Mouse (Mus musculus): ENCODE measurements around the gene Susd6. TPM values are rescaled to one million over a fixed set of nuclear protein-coding genes. Genes with fewer than 3 reads are reported as not detected.
"Not testable (repeated sequence)": the region's sequence is repeated elsewhere in the genome, so short reads cannot be mapped to it uniquely, and the experiment has no call there.

Gene Susd6
- total RNA-seq, 1 experiment: 49.5 TPM

DNA sequence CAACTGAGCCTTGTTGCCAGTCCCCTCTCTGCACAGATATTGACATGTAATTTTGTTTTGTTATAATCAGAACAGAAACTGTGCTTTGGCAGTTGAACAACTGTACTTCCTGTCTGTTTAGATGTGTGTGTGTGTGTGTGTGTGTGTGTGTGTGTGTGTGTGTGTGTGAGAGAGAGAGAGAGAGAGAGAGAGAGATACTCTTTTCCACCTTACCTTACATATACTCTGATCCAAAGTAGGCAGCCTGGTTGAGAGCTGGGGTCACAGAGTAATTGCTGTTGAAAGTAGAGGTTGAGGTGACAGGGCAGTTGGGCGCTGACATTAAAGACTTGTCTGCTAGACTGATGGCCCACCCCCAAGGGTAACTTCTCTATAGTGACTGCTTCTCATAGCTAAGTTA, 25.0 kb downstream of the Susd6 start:
- no peaks in the 10 kb centered on the region for H3K9me3 ChIP-seq (ENCODE audit: control insufficient read depth, insufficient read depth, low read depth, low read length)
- H3K27ac ChIP-seq (ENCODE audit: insufficient read depth, low read depth, low read length, poor library complexity, severe bottlenecking): no peak overlapping the region
- peaks cover 5 to 6% of the 10 kb centered on the region in 2 experiments; a peak in 3 of 4 replicates for H3K4me1 ChIP-seq (ENCODE audit: control insufficient read depth in 2 of 2, insufficient read depth in 2 of 2, low read length in 2 of 2, poor library complexity in 1 of 2)
- no peak overlapping the region for H3K4me3 ChIP-seq (ENCODE audit: insufficient read depth in 1 of 2, low read depth in 1 of 2, low read length in 2 of 2, poor library complexity in 1 of 2, severe bottlenecking in 1 of 2)
- TF ChIP-seq ZNF384 (IDR thresholded peaks at IDR 0.05; ENCODE audit: low read depth, low read length): no peak
- no peak for TF ChIP-seq ZC3H11A (IDR thresholded peaks at IDR 0.05; ENCODE audit: borderline replicate concordance, low read depth, low read length)
- no peak for TF ChIP-seq MAFK (IDR thresholded peaks at IDR 0.05; ENCODE audit: insufficient read depth, low read depth, low read length)
- TF ChIP-seq CHD2 (IDR thresholded peaks at IDR 0.05; ENCODE audit: low read depth, low read length): no peak
- TF ChIP-seq HCFC1 (IDR thresholded peaks at IDR 0.05; ENCODE audit: borderline replicate concordance, insufficient read depth, low read length): no peak
- H3K36me3 ChIP-seq (ENCODE audit: control insufficient read depth, insufficient read depth, low read length, poor library complexity, severe bottlenecking): no peaks in the 10 kb centered on the region
- in situ Hi-C loops (cut with MboI; ENCODE audit: low sequenced_read_pairs in 2 of 2, unreplicated experiment in 2 of 2): no loop called here
- H3K9ac ChIP-seq (ENCODE audit: insufficient read depth, low read depth, low read length, poor library complexity, severe bottlenecking): no peak overlapping the region
- DNase-seq (ENCODE audit: low read depth, low spot score): no peak

DNA sequence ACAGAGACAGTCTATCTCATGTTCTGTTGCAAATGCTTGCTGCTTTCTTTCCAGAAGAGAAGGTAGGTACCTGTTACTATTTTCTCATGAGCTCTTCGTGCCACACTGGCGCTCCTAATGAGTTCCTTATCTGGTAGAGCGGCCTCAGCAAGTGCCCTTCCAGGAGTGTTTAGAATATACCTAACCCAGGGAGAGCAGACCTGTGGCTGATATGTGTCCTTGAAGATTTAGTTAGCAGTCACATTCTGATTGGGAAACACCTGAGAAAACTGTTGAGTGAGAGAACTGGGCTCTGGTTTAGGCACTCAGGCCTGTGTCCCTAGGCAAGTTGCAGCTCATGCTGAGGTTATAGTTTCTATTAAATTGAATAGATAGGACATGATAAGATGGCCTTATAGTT, 25.6 kb downstream of the Susd6 start:
- no peaks in the 10 kb centered on the region for H3K9me3 ChIP-seq (ENCODE audit: control insufficient read depth, insufficient read depth, low read depth, low read length)
- no peak overlapping the region for H3K4me3 ChIP-seq (ENCODE audit: insufficient read depth in 1 of 2, low read depth in 1 of 2, low read length in 2 of 2, poor library complexity in 1 of 2, severe bottlenecking in 1 of 2)
- H3K4me1 ChIP-seq (ENCODE audit: control insufficient read depth in 2 of 2, insufficient read depth in 2 of 2, low read length in 2 of 2, poor library complexity in 1 of 2): peaks cover 5 to 6% of the 10 kb centered on the region in 2 experiments; a peak in 3 of 4 replicates
- in situ Hi-C loops (cut with MboI; ENCODE audit: low sequenced_read_pairs in 2 of 2, unreplicated experiment in 2 of 2): no loop called here
- TF ChIP-seq ZC3H11A (IDR thresholded peaks at IDR 0.05; ENCODE audit: borderline replicate concordance, low read depth, low read length) (no peak), HCFC1 (IDR thresholded peaks at IDR 0.05; ENCODE audit: borderline replicate concordance, insufficient read depth, low read length) (no peak), ZNF384 (IDR thresholded peaks at IDR 0.05; ENCODE audit: low read depth, low read length) (no peak), MAFK (IDR thresholded peaks at IDR 0.05; ENCODE audit: insufficient read depth, low read depth, low read length) (no peak), CHD2 (IDR thresholded peaks at IDR 0.05; ENCODE audit: low read depth, low read length) (no peak)
- DNase-seq (ENCODE audit: low read depth, low spot score): no peak
- no peak overlapping the region for H3K27ac ChIP-seq (ENCODE audit: insufficient read depth, low read depth, low read length, poor library complexity, severe bottlenecking)
- H3K9ac ChIP-seq (ENCODE audit: insufficient read depth, low read depth, low read length, poor library complexity, severe bottlenecking): no peak overlapping the region
- no peaks in the 10 kb centered on the region for H3K36me3 ChIP-seq (ENCODE audit: control insufficient read depth, insufficient read depth, low read length, poor library complexity, severe bottlenecking)

DNA sequence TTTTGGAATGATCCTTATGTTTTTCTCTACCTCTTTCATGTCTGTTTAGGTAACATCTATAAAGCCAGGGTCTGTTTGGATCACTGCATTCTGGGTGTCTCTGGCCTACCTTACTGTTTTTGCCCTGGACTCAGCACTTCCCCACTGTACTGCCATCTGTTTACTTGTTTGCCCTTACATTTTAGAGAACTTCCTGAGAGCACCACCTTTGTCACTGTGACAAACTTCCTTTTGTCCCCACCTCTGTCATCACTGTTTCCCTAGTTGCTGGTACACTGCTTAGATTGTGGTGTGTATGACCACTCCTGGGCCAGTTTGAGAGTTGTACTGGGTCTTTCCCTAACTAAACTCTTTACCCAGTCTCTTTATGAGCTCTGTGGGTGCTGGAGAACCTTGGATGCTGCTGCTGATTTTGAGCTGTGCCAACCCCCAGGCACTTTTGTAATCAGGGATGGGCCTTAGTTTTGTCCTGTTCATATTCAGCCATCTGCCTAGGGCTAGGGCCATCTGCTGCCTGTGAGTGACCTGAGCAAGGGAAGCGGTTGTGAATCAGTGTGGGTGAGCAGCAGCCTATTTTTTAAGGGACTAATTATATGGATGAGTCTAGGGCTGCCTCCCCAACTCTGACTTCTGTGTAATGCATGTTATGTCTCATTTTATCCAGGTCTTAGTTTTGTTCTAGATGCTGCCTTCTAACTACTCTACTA, 26.2 kb downstream of the Susd6 start:
- in situ Hi-C loops (cut with MboI; ENCODE audit: low sequenced_read_pairs in 2 of 2, unreplicated experiment in 2 of 2): no loop called here
- Histone ChIP-seq H3K9ac (ENCODE audit: insufficient read depth, low read depth, low read length, poor library complexity, severe bottlenecking) (0 out of 2 replicates have a peak overlapping the region, but pooled peaks have one; percentile 18), H3K9me3 (ENCODE audit: control insufficient read depth, insufficient read depth, low read depth, low read length) (no peaks in the 10 kb centered on the region), H3K36me3 (ENCODE audit: control insufficient read depth, insufficient read depth, low read length, poor library complexity, severe bottlenecking) (no peaks in the 10 kb centered on the region), H3K27ac (ENCODE audit: insufficient read depth, low read depth, low read length, poor library complexity, severe bottlenecking) (no peak overlapping the region), H3K4me3 (ENCODE audit: insufficient read depth in 1 of 2, low read depth in 1 of 2, low read length in 2 of 2, poor library complexity in 1 of 2, severe bottlenecking in 1 of 2) (no peak overlapping the region), H3K4me1 (ENCODE audit: control insufficient read depth in 2 of 2, insufficient read depth in 2 of 2, low read length in 2 of 2, poor library complexity in 1 of 2) (peaks cover 3 to 6% of the 10 kb centered on the region in 2 experiments; a peak in 2 of 4 replicates)
- TF ChIP-seq MAFK (IDR thresholded peaks at IDR 0.05; ENCODE audit: insufficient read depth, low read depth, low read length) (no peak), HCFC1 (IDR thresholded peaks at IDR 0.05; ENCODE audit: borderline replicate concordance, insufficient read depth, low read length) (no peak), ZNF384 (IDR thresholded peaks at IDR 0.05; ENCODE audit: low read depth, low read length) (no peak), CHD2 (IDR thresholded peaks at IDR 0.05; ENCODE audit: low read depth, low read length) (no peak), ZC3H11A (IDR thresholded peaks at IDR 0.05; ENCODE audit: borderline replicate concordance, low read depth, low read length) (no peak)
- DNase-seq (ENCODE audit: low read depth, low spot score): no peak

DNA sequence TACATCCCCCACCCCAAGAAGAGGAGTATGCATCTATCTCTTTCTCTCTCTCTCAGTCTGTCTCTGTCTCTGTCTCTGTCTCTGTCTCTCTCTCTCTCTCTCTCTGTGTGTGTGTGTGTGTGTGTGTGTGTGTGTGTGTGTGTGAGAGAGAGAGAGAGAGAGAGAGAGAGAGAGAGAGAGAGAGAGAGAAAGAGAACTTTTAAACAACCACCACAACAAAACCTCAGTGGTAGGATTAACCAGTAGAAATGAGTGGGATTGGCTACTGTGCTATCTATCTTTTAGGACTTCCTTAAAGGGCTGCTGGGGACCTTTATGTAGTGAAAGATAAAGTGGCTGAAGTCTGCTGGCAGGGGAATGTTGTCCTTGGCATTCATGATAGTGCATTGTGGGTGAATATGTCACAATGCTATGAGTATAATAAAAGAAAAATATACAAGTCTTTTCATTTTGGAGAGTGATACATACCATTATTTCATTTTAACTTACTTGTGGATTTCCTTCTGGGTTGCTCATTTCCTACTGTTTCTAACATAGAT, 27.5 kb downstream of the Susd6 start:
- H3K27ac ChIP-seq (ENCODE audit: insufficient read depth, low read depth, low read length, poor library complexity, severe bottlenecking): no peak overlapping the region
- no peak overlapping the region for H3K9ac ChIP-seq (ENCODE audit: insufficient read depth, low read depth, low read length, poor library complexity, severe bottlenecking)
- in situ Hi-C loops (cut with MboI; ENCODE audit: low sequenced_read_pairs in 2 of 2, unreplicated experiment in 2 of 2): no loop called here
- no peak for DNase-seq (ENCODE audit: low read depth, low spot score)
- no peak overlapping the region for H3K4me3 ChIP-seq (ENCODE audit: insufficient read depth in 1 of 2, low read depth in 1 of 2, low read length in 2 of 2, poor library complexity in 1 of 2, severe bottlenecking in 1 of 2)
- no peaks in the 10 kb centered on the region for H3K9me3 ChIP-seq (ENCODE audit: control insufficient read depth, insufficient read depth, low read depth, low read length)
- TF ChIP-seq HCFC1 (IDR thresholded peaks at IDR 0.05; ENCODE audit: borderline replicate concordance, insufficient read depth, low read length) (no peak), ZC3H11A (IDR thresholded peaks at IDR 0.05; ENCODE audit: borderline replicate concordance, low read depth, low read length) (no peak), CHD2 (IDR thresholded peaks at IDR 0.05; ENCODE audit: low read depth, low read length) (no peak), MAFK (IDR thresholded peaks at IDR 0.05; ENCODE audit: insufficient read depth, low read depth, low read length) (no peak), ZNF384 (IDR thresholded peaks at IDR 0.05; ENCODE audit: low read depth, low read length) (no peak)
- H3K4me1 ChIP-seq (ENCODE audit: control insufficient read depth in 2 of 2, insufficient read depth in 2 of 2, low read length in 2 of 2, poor library complexity in 1 of 2): 0 out of 4 replicates have a peak, but pooled peaks cover 2 to 3% of the 10 kb centered on the region in 2 experiments
- H3K36me3 ChIP-seq (ENCODE audit: control insufficient read depth, insufficient read depth, low read length, poor library complexity, severe bottlenecking): peaks cover 3% of the 10 kb centered on the region; the same call in 1 of the 2 replicates

DNA sequence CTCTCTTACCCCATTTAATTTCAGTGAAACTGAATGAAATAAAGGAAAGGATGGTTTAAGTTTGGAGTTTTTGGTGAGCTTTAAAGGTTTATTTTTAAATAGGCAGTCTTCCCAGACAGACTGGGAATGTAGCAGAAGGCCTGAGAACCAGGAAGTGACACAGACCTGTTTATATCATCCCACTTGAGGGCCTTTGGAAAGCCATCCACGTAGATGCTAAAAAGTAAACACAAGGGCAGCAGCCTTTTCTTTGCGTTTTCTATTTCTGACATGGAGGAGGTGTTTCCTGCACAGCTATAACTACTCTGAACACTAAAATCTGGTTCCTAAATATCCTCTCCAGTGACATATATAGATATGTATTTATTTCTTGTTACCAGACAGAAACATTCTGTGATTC, 28.7 kb downstream of the Susd6 start:
- in situ Hi-C loops (cut with MboI; ENCODE audit: low sequenced_read_pairs in 2 of 2, unreplicated experiment in 2 of 2); H3K9ac ChIP-seq (ENCODE audit: insufficient read depth, low read depth, low read length, poor library complexity, severe bottlenecking); H3K4me1 ChIP-seq (ENCODE audit: control insufficient read depth in 2 of 2, insufficient read depth in 2 of 2, low read length in 2 of 2, poor library complexity in 1 of 2); H3K27ac ChIP-seq (ENCODE audit: insufficient read depth, low read depth, low read length, poor library complexity, severe bottlenecking); H3K36me3 ChIP-seq (ENCODE audit: control insufficient read depth, insufficient read depth, low read length, poor library complexity, severe bottlenecking); H3K4me3 ChIP-seq (ENCODE audit: insufficient read depth in 1 of 2, low read depth in 1 of 2, low read length in 2 of 2, poor library complexity in 1 of 2, severe bottlenecking in 1 of 2); DNase-seq (ENCODE audit: low read depth, low spot score); H3K9me3 ChIP-seq (ENCODE audit: control insufficient read depth, insufficient read depth, low read depth, low read length): not testable (repeated sequence)
